8 mouse cellular contexts compared by ENCODE assay signal in the genomic region with DNA sequence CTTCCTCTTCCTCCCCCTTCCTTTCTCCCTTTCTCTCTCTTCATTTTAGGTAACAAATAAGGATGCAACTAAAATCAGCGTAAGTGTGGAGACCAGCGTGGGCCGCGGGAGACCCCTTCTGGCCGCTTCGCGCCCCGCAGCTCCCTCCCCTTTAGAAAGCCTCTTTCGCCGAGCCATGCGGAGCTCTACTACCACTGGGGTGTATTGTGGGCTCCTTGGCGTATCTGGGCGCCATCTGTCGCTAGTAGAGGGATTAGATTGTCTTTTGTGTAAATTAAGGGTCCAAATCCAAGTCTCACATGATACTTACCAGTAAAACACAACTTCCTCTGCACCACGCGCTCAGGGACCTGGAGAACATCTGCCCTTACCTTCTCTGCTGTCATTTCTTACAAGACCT. TPM values are rescaled to one million over a fixed set of nuclear protein-coding genes. Genes with fewer than 3 reads are reported as not detected.
A peak's percentile ranks its signal among the peaks of the same experiment; 100 is the strongest.
DNase-seq lines count a peak whose midpoint lies in the region; ATAC-seq and TF ChIP-seq lines count a peak whose summit lies in the region.

No protein-coding gene starts in this region.

- H3K4me2 ChIP-seq in embryonic facial prominence, embryonic 15.5 days (replicated peaks): peak overlapping the region; percentile 93
- H3K4me2 ChIP-seq in heart, embryonic 16.5 days (ENCODE audit: low read depth, low read length): no peak overlapping the region
- H3K4me2 ChIP-seq in liver, embryonic 11.5 days: no peak overlapping the region

- WGBS in embryonic facial prominence, embryonic 15.5 days: under 1% methylated on average over 16 of the region's 16 CpGs
- WGBS in heart, embryonic 16.5 days: 2% methylated on average over 16 of the region's 16 CpGs
- WGBS in liver, embryonic 11.5 days: 5% methylated on average over 16 of the region's 16 CpGs
- WGBS in olfactory bulb, adult 2 months: 2% methylated on average over 16 of the region's 16 CpGs

- no peak overlapping the region for H3K9ac ChIP-seq in embryonic facial prominence, embryonic 15.5 days
- no peak overlapping the region for H3K9ac ChIP-seq in heart, embryonic 16.5 days (ENCODE audit: low read length)
- no peak overlapping the region for H3K9ac ChIP-seq in liver, embryonic 11.5 days (ENCODE audit: low read depth, low read length)

- no peaks in the 10 kb centered on the region for H3K9me3 ChIP-seq in embryonic facial prominence, embryonic 15.5 days (replicated peaks)
- H3K9me3 ChIP-seq in heart, embryonic 16.5 days (replicated peaks; ENCODE audit: control insufficient read depth, low read length): no peaks in the 10 kb centered on the region
- H3K9me3 ChIP-seq in liver, embryonic 11.5 days (ENCODE audit: control insufficient read depth, low read length): no peaks in the 10 kb centered on the region

- H3K27ac ChIP-seq in embryonic facial prominence, embryonic 15.5 days (replicated peaks): no peak overlapping the region
- no peak overlapping the region for H3K27ac ChIP-seq in heart, embryonic 16.5 days (ENCODE audit: low read length)
- no peak overlapping the region for H3K27ac ChIP-seq in liver, embryonic 11.5 days (ENCODE audit: low read depth, low read length)
- no peak overlapping the region for H3K27ac ChIP-seq in olfactory bulb, adult 2 months (ENCODE audit: insufficient read depth, low read depth, low read length)

- H3K4me1 ChIP-seq in embryonic facial prominence, embryonic 15.5 days: peaks cover 26% of the 10 kb centered on the region
- H3K4me1 ChIP-seq in heart, embryonic 16.5 days (ENCODE audit: control insufficient read depth, insufficient read depth, low read length): peaks cover 4% of the 10 kb centered on the region; the same call in 1 of the 2 replicates
- H3K4me1 ChIP-seq in liver, embryonic 11.5 days (replicated peaks; ENCODE audit: control insufficient read depth, insufficient read depth, low read length): no peaks in the 10 kb centered on the region
- peaks cover 22% of the 10 kb centered on the region for H3K4me1 ChIP-seq in olfactory bulb, adult 2 months (ENCODE audit: control insufficient read depth, insufficient read depth, low read length)

- peak; percentile 35 for DNase-seq in ovary, postnatal 10 days (ENCODE audit: low spot score)
- DNase-seq in ovary, adult 18-20 months (ENCODE audit: low spot score): no peak
- DNase-seq in kidney, postnatal 25 days: peak; percentile 73 to 75
- peak; percentile 38 for DNase-seq in liver, embryonic 11.5 days (ENCODE audit: low spot score)

- peak; percentile 74 for ATAC-seq in embryonic facial prominence, embryonic 15.5 days (ENCODE audit: insufficient number of reproducible peaks, low FRiP score, low TSS enrichment, low read depth)
- 0 out of 2 replicates have a peak, but pooled peaks have one; percentile 57 for ATAC-seq in heart, embryonic 16.5 days (replicated peaks; ENCODE audit: extremely low read depth, insufficient read depth, low FRiP score)
- no peak; the same call in 1 of the 2 replicates for ATAC-seq in liver, embryonic 11.5 days (replicated peaks; ENCODE audit: low FRiP score)
- ATAC-seq in megakaryocyte, adult 5-6 weeks (ENCODE audit: poor library complexity, severe bottlenecking): no peak

- no peak overlapping the region; the same call in 1 of the 2 replicates for H3K4me3 ChIP-seq in embryonic facial prominence, embryonic 15.5 days (replicated peaks)
- H3K4me3 ChIP-seq in heart, embryonic 16.5 days (ENCODE audit: low read length): no peak overlapping the region
- H3K4me3 ChIP-seq in liver, embryonic 11.5 days (ENCODE audit: low read depth, low read length): no peak overlapping the region
- H3K4me3 ChIP-seq in olfactory bulb, adult 2 months (ENCODE audit: insufficient read depth, low read depth, low read length): no peak overlapping the region; the same call in 1 of the 2 replicates

- peak; percentile 70 for TF ChIP-seq CTCF in olfactory bulb, adult 2 months (IDR thresholded peaks at IDR 0.05; ENCODE audit: insufficient read depth, low read depth, low read length)

- peaks cover 71% of the 10 kb centered on the region for H3K27me3 ChIP-seq in embryonic facial prominence, embryonic 15.5 days
- peaks cover 82% of the 10 kb centered on the region for H3K27me3 ChIP-seq in heart, embryonic 16.5 days (ENCODE audit: control insufficient read depth, insufficient read depth, low read length)
- H3K27me3 ChIP-seq in liver, embryonic 11.5 days (replicated peaks; ENCODE audit: control insufficient read depth, insufficient read depth, low read length): peaks cover 69% of the 10 kb centered on the region

- no peak for TF ChIP-seq POLR2A in olfactory bulb, adult 2 months (IDR thresholded peaks at IDR 0.05; ENCODE audit: insufficient read depth, low read depth, low read length)

- H3K36me3 ChIP-seq in embryonic facial prominence, embryonic 15.5 days: no peaks in the 10 kb centered on the region
- H3K36me3 ChIP-seq in heart, embryonic 16.5 days (ENCODE audit: control insufficient read depth, insufficient read depth): no peaks in the 10 kb centered on the region
- no peaks in the 10 kb centered on the region for H3K36me3 ChIP-seq in liver, embryonic 11.5 days (ENCODE audit: control insufficient read depth, insufficient read depth, low read length)

RNA-seq across cellular contexts. Expression of a gene that starts 3.1 kb away (rescaled TPM):
- polyA plus RNA-seq in embryonic facial prominence, embryonic 15.5 days (2015; fragmentation: Nextera tagmentation; extraction: Ambion mirVana): 13.4 and 14.9 TPM in 2 replicates
- 0.25 and 0.37 TPM in 2 replicates for polyA plus RNA-seq in heart, embryonic 16.5 days (2015; fragmentation: Nextera tagmentation; extraction: Ambion mirVana)
- 0.36 and 0.99 TPM in 2 replicates for polyA plus RNA-seq in liver, embryonic 11.5 days (2014; fragmentation: Nextera tagmentation; extraction: Ambion mirVana)
- polyA plus RNA-seq in olfactory bulb, adult 2 months (2012; ENCODE audit: insufficient read depth, insufficient read length, low replicate concordance, missing spikeins): not detected in 2 replicates
- total RNA-seq in megakaryocyte, adult 5-6 weeks (2015): not detected in 2 replicates
- total RNA-seq in megakaryocyte, adult 5-6 weeks (2017): not detected in 2 replicates

Comparison
In these comparisons a context has a peak if more than half of its experiments do, and no peak if none do; other contexts are left out.
1. ATAC-seq: peak in embryonic facial prominence, embryonic 15.5 days (single experiment) and heart, embryonic 16.5 days (single experiment); none in liver, embryonic 11.5 days (single experiment) and megakaryocyte, adult 5-6 weeks (single experiment).